Mouse (Mus musculus): ENCODE measurements around the gene Cldn20. TPM values are rescaled to one million over a fixed set of nuclear protein-coding genes. Genes with fewer than 3 reads are reported as not detected.

The Cldn20 gene
- polyA plus RNA-seq, 1 experiment from 2014 or later, result not detected

- no peak for TF ChIP-seq CTCF (IDR thresholded peaks at IDR 0.05; ENCODE audit: low read depth)
- Histone ChIP-seq H3K27ac (ENCODE audit: low read depth) (no peak overlapping the region), H3K27me3 (ENCODE audit: insufficient read depth, low read length) (no peaks in the 10 kb centered on the region), H3K4me1 (ENCODE audit: insufficient read depth) (no peaks in the 10 kb centered on the region), H3K9ac (no peak overlapping the region), H3K4me2 (no peak overlapping the region), H3K4me3 (ENCODE audit: low read depth, low read length) (no peak overlapping the region), H3K36me3 (ENCODE audit: insufficient read depth) (no peaks in the 10 kb centered on the region), H3K9me3 (ENCODE audit: low read depth, low read length) (no peaks in the 10 kb centered on the region)
- ATAC-seq (ENCODE audit: insufficient read depth) (no peak), DNase-seq (no peak)
- 61% methylated on average over 6 of the region's 6 CpGs for WGBS
These were observed 40.7 kb upstream of the Cldn20 start for GRCm38 (mm10) chr17:3491667-3492066.

- DNase-seq, result no peak
- WGBS, result 30% methylated on average over 2 of the region's 2 CpGs
- Histone ChIP-seq H3K4me1 (ENCODE audit: insufficient read depth) (no peaks in the 10 kb centered on the region), H3K4me3 (ENCODE audit: low read depth, low read length) (no peak overlapping the region), H3K9me3 (ENCODE audit: low read depth, low read length) (no peaks in the 10 kb centered on the region), H3K27ac (ENCODE audit: low read depth) (no peak overlapping the region), H3K9ac (no peak overlapping the region), H3K27me3 (ENCODE audit: insufficient read depth, low read length) (no peaks in the 10 kb centered on the region), H3K36me3 (ENCODE audit: insufficient read depth) (no peaks in the 10 kb centered on the region), H3K4me2 (no peak overlapping the region)
- TF ChIP-seq CTCF (IDR thresholded peaks at IDR 0.05; ENCODE audit: low read depth), result no peak
- ATAC-seq (ENCODE audit: insufficient read depth), result no peak
These were observed 36.8 kb upstream of the Cldn20 start for GRCm38 (mm10) chr17:3495576-3495975.

GRCm38 (mm10) chr17:3496080-3496479, 36.3 kb upstream of the Cldn20 start:
- Histone ChIP-seq H3K9ac (no peak overlapping the region), H3K27ac (ENCODE audit: low read depth) (no peak overlapping the region), H3K27me3 (ENCODE audit: insufficient read depth, low read length) (no peaks in the 10 kb centered on the region), H3K4me3 (ENCODE audit: low read depth, low read length) (no peak overlapping the region), H3K36me3 (ENCODE audit: insufficient read depth) (no peaks in the 10 kb centered on the region), H3K9me3 (ENCODE audit: low read depth, low read length) (no peaks in the 10 kb centered on the region), H3K4me1 (ENCODE audit: insufficient read depth) (no peaks in the 10 kb centered on the region), H3K4me2 (no peak overlapping the region)
- DNase-seq (no peak), ATAC-seq (ENCODE audit: insufficient read depth) (no peak)
- TF ChIP-seq CTCF (IDR thresholded peaks at IDR 0.05; ENCODE audit: low read depth), result no peak
- 81% methylated on average over 3 of the region's 3 CpGs for WGBS

- no peaks in the 10 kb centered on the region for H3K9me3 ChIP-seq (ENCODE audit: low read depth, low read length)
- no peaks in the 10 kb centered on the region for H3K36me3 ChIP-seq (ENCODE audit: insufficient read depth)
- H3K4me1 ChIP-seq (ENCODE audit: insufficient read depth), result no peaks in the 10 kb centered on the region
- H3K4me2 ChIP-seq, result no peak overlapping the region
- DNase-seq (peak; percentile 78), ATAC-seq (ENCODE audit: insufficient read depth) (no peak)
- no peak overlapping the region for H3K9ac ChIP-seq
- 27% methylated on average over 3 of the region's 3 CpGs for WGBS
- peak; percentile 61 for TF ChIP-seq CTCF (IDR thresholded peaks at IDR 0.05; ENCODE audit: low read depth)
- H3K27me3 ChIP-seq (ENCODE audit: insufficient read depth, low read length), result no peaks in the 10 kb centered on the region
- H3K27ac ChIP-seq (ENCODE audit: low read depth), result no peak overlapping the region
- no peak overlapping the region for H3K4me3 ChIP-seq (ENCODE audit: low read depth, low read length)
These were observed 34.3 kb upstream of the Cldn20 start for GRCm38 (mm10) chr17:3498086-3498485.

GRCm38 (mm10) chr17:3498580-3498979, 33.8 kb upstream of the Cldn20 start:
- Histone ChIP-seq H3K27me3 (ENCODE audit: insufficient read depth, low read length) (no peaks in the 10 kb centered on the region), H3K4me3 (ENCODE audit: low read depth, low read length) (no peak overlapping the region), H3K4me1 (ENCODE audit: insufficient read depth) (no peaks in the 10 kb centered on the region), H3K9ac (no peak overlapping the region), H3K36me3 (ENCODE audit: insufficient read depth) (no peaks in the 10 kb centered on the region), H3K4me2 (no peak overlapping the region), H3K27ac (ENCODE audit: low read depth) (no peak overlapping the region), H3K9me3 (ENCODE audit: low read depth, low read length) (no peaks in the 10 kb centered on the region)
- no peak for DNase-seq
- 90% methylated on average over 3 of the region's 3 CpGs for WGBS
- TF ChIP-seq CTCF (IDR thresholded peaks at IDR 0.05; ENCODE audit: low read depth), result no peak
- no peak for ATAC-seq (ENCODE audit: insufficient read depth)

- no peaks in the 10 kb centered on the region for H3K4me1 ChIP-seq (ENCODE audit: insufficient read depth)
- no peaks in the 10 kb centered on the region for H3K27me3 ChIP-seq (ENCODE audit: insufficient read depth, low read length)
- no peak for TF ChIP-seq CTCF (IDR thresholded peaks at IDR 0.05; ENCODE audit: low read depth)
- WGBS, result 85% methylated on average over 8 of the region's 8 CpGs
- no peak overlapping the region for H3K4me2 ChIP-seq
- no peaks in the 10 kb centered on the region for H3K9me3 ChIP-seq (ENCODE audit: low read depth, low read length)
- no peak overlapping the region for H3K27ac ChIP-seq (ENCODE audit: low read depth)
- no peak for DNase-seq
- H3K9ac ChIP-seq, result no peak overlapping the region
- ATAC-seq (ENCODE audit: insufficient read depth), result no peak
- H3K4me3 ChIP-seq (ENCODE audit: low read depth, low read length), result no peak overlapping the region
- no peaks in the 10 kb centered on the region for H3K36me3 ChIP-seq (ENCODE audit: insufficient read depth)
These were observed 32.9 kb upstream of the Cldn20 start for GRCm38 (mm10) chr17:3499468-3499867.

DNA sequence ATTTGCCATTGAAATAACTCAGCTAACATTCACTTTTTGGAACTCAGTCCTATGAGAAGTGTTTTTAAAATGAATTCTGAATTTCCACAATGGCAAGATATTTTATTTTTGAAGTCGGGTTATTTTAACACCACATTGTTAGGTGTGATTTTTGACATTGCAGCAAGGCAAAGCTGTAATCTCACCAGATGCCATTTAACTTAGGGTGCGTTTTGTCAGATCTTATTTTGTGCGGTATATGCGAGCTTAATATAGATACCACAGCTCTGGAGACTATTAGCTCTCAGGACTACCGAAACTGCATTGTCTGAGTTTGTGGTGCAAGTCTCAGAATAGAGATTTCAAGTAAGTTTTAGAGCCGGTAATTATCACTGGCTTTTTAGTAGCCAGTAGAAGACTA, 32.3 kb upstream of the Cldn20 start:
- no peaks in the 10 kb centered on the region for H3K27me3 ChIP-seq (ENCODE audit: insufficient read depth, low read length)
- no peak for DNase-seq
- H3K4me2 ChIP-seq, result no peak overlapping the region
- WGBS, result 89% methylated on average over 6 of the region's 6 CpGs
- H3K9me3 ChIP-seq (ENCODE audit: low read depth, low read length), result no peaks in the 10 kb centered on the region
- no peak overlapping the region for H3K9ac ChIP-seq
- H3K36me3 ChIP-seq (ENCODE audit: insufficient read depth), result no peaks in the 10 kb centered on the region
- TF ChIP-seq CTCF (IDR thresholded peaks at IDR 0.05; ENCODE audit: low read depth), result no peak
- no peak for ATAC-seq (ENCODE audit: insufficient read depth)
- H3K4me3 ChIP-seq (ENCODE audit: low read depth, low read length), result no peak overlapping the region
- H3K27ac ChIP-seq (ENCODE audit: low read depth), result no peak overlapping the region
- no peaks in the 10 kb centered on the region for H3K4me1 ChIP-seq (ENCODE audit: insufficient read depth)

- Histone ChIP-seq H3K4me2 (no peak overlapping the region), H3K27ac (ENCODE audit: low read depth) (no peak overlapping the region), H3K36me3 (ENCODE audit: insufficient read depth) (no peaks in the 10 kb centered on the region), H3K4me1 (ENCODE audit: insufficient read depth) (no peaks in the 10 kb centered on the region), H3K9ac (no peak overlapping the region), H3K27me3 (ENCODE audit: insufficient read depth, low read length) (no peaks in the 10 kb centered on the region), H3K4me3 (ENCODE audit: low read depth, low read length) (no peak overlapping the region), H3K9me3 (ENCODE audit: low read depth, low read length) (no peaks in the 10 kb centered on the region)
- WGBS, result 81% methylated on average over 4 of the region's 4 CpGs
- ATAC-seq (ENCODE audit: insufficient read depth) (no peak), DNase-seq (peak; percentile 16)
- peak; percentile 17; the same call in 1 of the 2 replicates for TF ChIP-seq CTCF (IDR thresholded peaks at IDR 0.05; ENCODE audit: low read depth)
These were observed 31.4 kb upstream of the Cldn20 start for GRCm38 (mm10) chr17:3500936-3501335.
